Mouse (Mus musculus): ENCODE results near the gene Mospd2. TPM values are rescaled to one million over a fixed set of nuclear protein-coding genes. Genes with fewer than 3 reads are reported as not detected.

Gene Mospd2
- total RNA-seq (2014; rRNA removed) (20.9 and 21.7 TPM in 2 replicates), polyA plus RNA-seq (2015; fragmentation: Nextera tagmentation; extraction: Ambion mirVana) (7.4 and 8.8 TPM in 2 replicates)

GRCm38 (mm10) chrX:164980193-164980775 is at the start of gene Mospd2, which contains the start of gene Fancb:
TSS of gene Mospd2 (minus strand) at chrX:164980375.
TSS of gene Fancb (plus strand) at chrX:164980592.
- no peaks in the 10 kb centered on the region for H3K27me3 ChIP-seq (ENCODE audit: insufficient read depth, low read length)
- WGBS, result 18% methylated on average over 26 of the region's 26 CpGs
- DNase-seq, result peak; percentile 77

GRCm38 (mm10) chrX:165004779-165005324 is 24.7 kb upstream of the Mospd2 start, which contains the start of gene Gm17604:
TSS of gene Gm17604 (minus strand) at chrX:165004829.
- H3K4me1 ChIP-seq (ENCODE audit: insufficient read depth), result no peaks in the 10 kb centered on the region
- H3K4me3 ChIP-seq (ENCODE audit: low read depth, low read length), result no peak within 1 kb of the TSS
- no peak within 1 kb of the TSS for H3K9ac ChIP-seq
- no peak for ATAC-seq
- H3K27me3 ChIP-seq (ENCODE audit: insufficient read depth, low read length), result no peaks in the 10 kb centered on the region
- H3K4me2 ChIP-seq (ENCODE audit: low read depth), result no peak within 1 kb of the TSS
- no peak for TF ChIP-seq CTCF (IDR thresholded peaks at IDR 0.05; ENCODE audit: low read depth)
- DNase-seq, result no peak
- no peak within 1 kb of the TSS for H3K27ac ChIP-seq (ENCODE audit: low read depth, low read length)
- no peaks in the 10 kb centered on the region for H3K9me3 ChIP-seq (ENCODE audit: low read length)
- no peaks in the 10 kb centered on the region for H3K36me3 ChIP-seq (ENCODE audit: insufficient read depth)

More at GRCm38 (mm10) chrX:164980193-164980775, at the start of gene Mospd2, which contains the start of gene Fancb:
- Histone ChIP-seq H3K9ac (peak within 1 kb of the TSS; percentile 54), H3K36me3 (ENCODE audit: insufficient read depth) (no peaks in the 10 kb centered on the region), H3K9me3 (ENCODE audit: low read length) (no peaks in the 10 kb centered on the region), H3K4me2 (ENCODE audit: low read depth) (peak within 1 kb of the TSS; percentile 48), H3K27ac (ENCODE audit: low read depth, low read length) (peak within 1 kb of the TSS; percentile 4; the same call in 1 of the 2 replicates), H3K4me3 (ENCODE audit: low read depth, low read length) (peak within 1 kb of the TSS; percentile 50), H3K4me1 (ENCODE audit: insufficient read depth) (0 out of 2 replicates have a peak, but pooled peaks cover 3% of the 10 kb centered on the region)
- TF ChIP-seq CTCF (IDR thresholded peaks at IDR 0.05; ENCODE audit: low read depth), result no peak
- ATAC-seq, result peak; percentile 99

DNA sequence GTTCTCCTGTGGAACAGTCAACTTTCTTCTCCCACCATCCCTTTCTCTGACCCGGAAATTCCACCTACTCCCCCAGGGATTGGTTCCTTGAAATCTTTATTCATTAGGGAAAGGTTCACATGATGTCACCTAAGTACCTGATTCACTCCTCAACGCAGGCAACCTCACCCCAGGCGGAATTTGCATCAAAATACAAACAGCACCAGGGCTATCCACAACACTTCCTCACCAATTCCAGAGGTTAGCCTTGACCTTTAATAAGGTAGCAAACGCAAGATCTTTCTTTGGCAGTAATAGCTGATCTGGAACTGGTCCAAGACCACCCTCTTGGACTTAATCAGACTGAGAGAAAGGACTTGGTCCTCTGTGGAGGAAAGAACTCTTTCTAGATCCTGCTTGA is 23.0 kb upstream of the Mospd2 start:
- DNase-seq (no peak), ATAC-seq (no peak)
- no peak overlapping the region for H3K9ac ChIP-seq
- H3K4me3 ChIP-seq (ENCODE audit: low read depth, low read length), result no peak overlapping the region
- no peak overlapping the region for H3K27ac ChIP-seq (ENCODE audit: low read depth, low read length)
- no peak overlapping the region for H3K4me2 ChIP-seq (ENCODE audit: low read depth)
- H3K9me3 ChIP-seq (ENCODE audit: low read length), result no peaks in the 10 kb centered on the region
- no peak for TF ChIP-seq CTCF (IDR thresholded peaks at IDR 0.05; ENCODE audit: low read depth)
- no peaks in the 10 kb centered on the region for H3K4me1 ChIP-seq (ENCODE audit: insufficient read depth)
- H3K36me3 ChIP-seq (ENCODE audit: insufficient read depth), result no peaks in the 10 kb centered on the region
- 36% methylated on average over 4 of the region's 4 CpGs for WGBS
- no peaks in the 10 kb centered on the region for H3K27me3 ChIP-seq (ENCODE audit: insufficient read depth, low read length)

GRCm38 (mm10) chrX:164978866-164979265 is 1.3 kb downstream of the Mospd2 start:
- H3K27me3 ChIP-seq (ENCODE audit: insufficient read depth, low read length), result no peaks in the 10 kb centered on the region
- no peaks in the 10 kb centered on the region for H3K9me3 ChIP-seq (ENCODE audit: low read length)
- no peaks in the 10 kb centered on the region for H3K36me3 ChIP-seq (ENCODE audit: insufficient read depth)
- 0 out of 2 replicates have a peak, but pooled peaks cover 3% of the 10 kb centered on the region for H3K4me1 ChIP-seq (ENCODE audit: insufficient read depth)
- H3K4me2 ChIP-seq (ENCODE audit: low read depth), result peak overlapping the region; percentile 48; the same call in 1 of the 2 replicates
- TF ChIP-seq CTCF (IDR thresholded peaks at IDR 0.05; ENCODE audit: low read depth), result no peak
- no peak overlapping the region for H3K27ac ChIP-seq (ENCODE audit: low read depth, low read length)
- ATAC-seq (no peak), DNase-seq (no peak)
- H3K9ac ChIP-seq, result no peak overlapping the region
- 0 out of 2 replicates have a peak overlapping the region, but pooled peaks have one; percentile 50 for H3K4me3 ChIP-seq (ENCODE audit: low read depth, low read length)
- WGBS, result 92% methylated on average over 2 of the region's 2 CpGs

- H3K27me3 ChIP-seq (ENCODE audit: insufficient read depth, low read length), result no peaks in the 10 kb centered on the region
- H3K27ac ChIP-seq (ENCODE audit: low read depth, low read length), result no peak overlapping the region
- H3K9me3 ChIP-seq (ENCODE audit: low read length), result no peaks in the 10 kb centered on the region
- H3K4me2 ChIP-seq (ENCODE audit: low read depth), result no peak overlapping the region
- DNase-seq (no peak), ATAC-seq (no peak)
- H3K4me1 ChIP-seq (ENCODE audit: insufficient read depth), result no peaks in the 10 kb centered on the region
- H3K4me3 ChIP-seq (ENCODE audit: low read depth, low read length), result no peak overlapping the region
- WGBS, result 66% methylated on average over 3 of the region's 3 CpGs
- H3K36me3 ChIP-seq (ENCODE audit: insufficient read depth), result no peaks in the 10 kb centered on the region
- TF ChIP-seq CTCF (IDR thresholded peaks at IDR 0.05; ENCODE audit: low read depth), result no peak
- no peak overlapping the region for H3K9ac ChIP-seq
These were observed 9.0 kb downstream of the Mospd2 start for GRCm38 (mm10) chrX:164971206-164971605.

DNA sequence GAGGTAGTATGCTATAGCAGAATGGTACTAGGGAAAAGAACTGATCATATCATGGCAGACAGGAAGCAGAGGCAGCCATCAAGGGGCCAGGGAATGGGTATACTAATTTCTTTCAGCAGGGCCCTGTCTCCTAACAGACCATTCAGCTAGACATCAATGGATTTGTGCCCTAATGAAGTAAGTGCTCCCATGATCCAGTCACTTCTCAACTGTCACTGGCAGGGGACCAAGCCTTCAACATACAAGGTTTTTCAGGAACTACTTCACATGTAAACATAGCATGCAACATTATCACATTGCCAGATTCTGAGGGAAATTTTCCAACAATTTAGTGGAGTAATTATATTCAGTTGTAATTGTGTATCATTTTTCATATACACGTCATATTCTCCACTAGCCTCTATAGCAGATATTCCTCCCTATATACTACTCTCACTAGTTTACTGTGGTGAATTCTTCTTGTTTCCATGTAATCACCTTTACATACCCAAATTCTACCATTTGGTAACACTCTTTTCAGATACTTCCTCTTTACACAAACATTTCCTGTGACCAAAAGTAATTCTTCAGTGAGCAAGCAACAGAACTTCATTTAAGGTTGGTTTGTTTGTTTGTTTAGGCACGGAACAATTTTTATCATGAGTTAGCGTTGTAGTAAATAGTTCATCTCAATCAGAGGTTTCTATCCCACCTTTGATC is 14.3 kb downstream of the Mospd2 start:
- no peak for DNase-seq
- no peak overlapping the region for H3K27ac ChIP-seq (ENCODE audit: low read depth, low read length)
- no peak overlapping the region for H3K4me2 ChIP-seq (ENCODE audit: low read depth)
- WGBS, result 87% methylated on average over 3 of the region's 3 CpGs
- no peaks in the 10 kb centered on the region for H3K27me3 ChIP-seq (ENCODE audit: insufficient read depth, low read length)
- no peak for TF ChIP-seq CTCF (IDR thresholded peaks at IDR 0.05; ENCODE audit: low read depth)
- ATAC-seq, result no peak
- H3K9ac ChIP-seq, result no peak overlapping the region
- H3K9me3 ChIP-seq (ENCODE audit: low read length), result no peaks in the 10 kb centered on the region
- no peaks in the 10 kb centered on the region for H3K4me1 ChIP-seq (ENCODE audit: insufficient read depth)
- H3K36me3 ChIP-seq (ENCODE audit: insufficient read depth), result no peaks in the 10 kb centered on the region
- no peak overlapping the region for H3K4me3 ChIP-seq (ENCODE audit: low read depth, low read length)
